20 mouse cellular contexts compared by ENCODE assay signal in the genomic region with DNA sequence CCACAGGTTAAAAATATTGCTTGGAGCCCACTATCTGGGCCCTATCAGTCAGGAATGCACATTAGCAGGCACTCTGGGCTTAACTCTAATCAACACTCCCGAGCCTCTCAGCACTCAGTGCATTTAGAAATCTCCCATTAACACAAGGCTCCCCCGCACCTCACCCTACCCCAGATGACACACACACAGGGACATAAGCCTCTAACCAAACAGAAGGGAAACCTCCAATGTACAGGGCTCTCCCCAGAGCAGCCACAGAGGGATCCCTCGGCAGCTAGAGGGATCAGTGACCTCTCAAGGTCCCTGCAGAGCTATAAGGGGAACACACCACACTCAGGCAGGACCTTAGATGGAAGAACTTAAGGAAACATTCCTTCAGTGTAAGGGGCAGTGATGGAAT. TPM values are rescaled to one million over a fixed set of nuclear protein-coding genes. Genes with fewer than 3 reads are reported as not detected.
DNase-seq lines count a peak whose midpoint lies in the region; ATAC-seq lines count a peak whose summit lies in the region.
"Had no signal": no experiment of that assay in that cellular context is flagged by ENCODE, and none has a peak within 500 bp of the region (broad histone marks: within the 10 kb centered on the region; RNA-seq: fewer than 3 reads in every experiment).

No protein-coding gene starts in this region.

- no peak for ATAC-seq in heart, embryonic 11.5 days (replicated peaks; ENCODE audit: insufficient number of reproducible peaks, low FRiP score, low TSS enrichment)
- ATAC-seq in liver, embryonic 12.5 days = peak; percentile 87
- ATAC-seq in megakaryocyte-erythroid progenitor cell, adult 5-6 weeks (replicated peaks; ENCODE audit: low FRiP score, low TSS enrichment, poor library complexity, severe bottlenecking) = peak; percentile 34; the same call in 1 of the 2 replicates
- ATAC-seq: midbrain, embryonic 16.5 days had no signal

- intact Hi-C loops in heart, postnatal 25 days (cut with DNase I) = no loop called here

- H3K36me3 ChIP-seq in heart, embryonic 11.5 days (ENCODE audit: control insufficient read depth, insufficient read depth, low read length) = no peaks in the 10 kb centered on the region; the same call in 1 of the 2 replicates
- peaks cover 35% of the 10 kb centered on the region for H3K36me3 ChIP-seq in liver, embryonic 12.5 days

- 0 out of 2 replicates have a peak overlapping the region, but pooled peaks have one; percentile 15 for H3K4me2 ChIP-seq in heart, embryonic 11.5 days
- H3K4me2 ChIP-seq in liver, embryonic 12.5 days = peak overlapping the region; percentile 35
- H3K4me2 ChIP-seq: hindbrain, embryonic 12.5 days had no signal

- no peak for DNase-seq in heart, postnatal 25 days (ENCODE audit: low spot score)
- peak; percentile 3 for DNase-seq in kidney, postnatal 10 days
- DNase-seq in kidney, postnatal 25 days = no peak
- no peak for DNase-seq in ovary, adult 18-20 months (ENCODE audit: low spot score)
- no peak for DNase-seq in left cerebral cortex, adult 8-10 months (ENCODE audit: low spot score in 2 of 2)
- DNase-seq: adrenal gland, postnatal 10 days; cerebellum, adult 18-20 months; cerebellum, postnatal 36 days; kidney, postnatal 36 days; lung, adult 18-20 months; retina, postnatal 1 day had no signal

- H3K27me3 ChIP-seq in heart, embryonic 11.5 days (ENCODE audit: control insufficient read depth, insufficient read depth, low read length) = no peaks in the 10 kb centered on the region
- H3K27me3 ChIP-seq in liver, embryonic 12.5 days (replicated peaks) = no peaks in the 10 kb centered on the region

- H3K27ac ChIP-seq in heart, embryonic 11.5 days (ENCODE audit: low read depth, low read length) = peak overlapping the region; percentile 43
- peak overlapping the region; percentile 69 for H3K27ac ChIP-seq in liver, embryonic 12.5 days
- H3K27ac ChIP-seq: hindbrain, embryonic 12.5 days; left cerebral cortex, adult 2 months; limb, embryonic 10.5 days; stomach, postnatal 0 days had no signal

- peaks cover 25% of the 10 kb centered on the region for H3K4me1 ChIP-seq in heart, embryonic 11.5 days (ENCODE audit: control insufficient read depth, insufficient read depth, low read length)
- peaks cover 41% of the 10 kb centered on the region for H3K4me1 ChIP-seq in liver, embryonic 12.5 days
- H3K4me1 ChIP-seq: hindbrain, embryonic 12.5 days had no signal

- 7% methylated on average over 3 of the region's 3 CpGs for WGBS in heart, embryonic 11.5 days (ENCODE audit: insufficient replicate concordance)
- WGBS in liver, embryonic 12.5 days (ENCODE audit: insufficient replicate concordance) = 5% methylated on average over 3 of the region's 3 CpGs

- H3K4me3 ChIP-seq in heart, embryonic 11.5 days (ENCODE audit: low read depth, low read length) = no peak overlapping the region
- no peak overlapping the region for H3K4me3 ChIP-seq in liver, embryonic 12.5 days
- H3K4me3 ChIP-seq: hindbrain, embryonic 12.5 days; left cerebral cortex, adult 2 months; limb, embryonic 10.5 days had no signal

- H3K9me3 ChIP-seq in heart, embryonic 11.5 days (replicated peaks; ENCODE audit: control insufficient read depth, low read length) = no peaks in the 10 kb centered on the region
- no peaks in the 10 kb centered on the region for H3K9me3 ChIP-seq in liver, embryonic 12.5 days (replicated peaks)
- H3K9me3 ChIP-seq: G1E; hindbrain, embryonic 12.5 days; limb, embryonic 10.5 days had no signal

- no peak overlapping the region for H3K9ac ChIP-seq in heart, embryonic 11.5 days (ENCODE audit: low read depth, low read length)
- H3K9ac ChIP-seq in liver, embryonic 12.5 days = 0 out of 2 replicates have a peak overlapping the region, but pooled peaks have one; percentile 19
- H3K9ac ChIP-seq: hindbrain, embryonic 12.5 days had no signal

RNA-seq across cellular contexts. Expression of a gene that starts 28.5 kb away (rescaled TPM):
- 2.7 and 4.2 TPM in 2 replicates for polyA plus RNA-seq in heart, embryonic 11.5 days (2014; fragmentation: Nextera tagmentation; extraction: Ambion mirVana)
- 10 to 100 TPM; 29.7 to 30.4 TPM for total RNA-seq in heart, postnatal 25 days (2021)
- polyA plus RNA-seq in liver, embryonic 12.5 days (2016; fragmentation: Nextera tagmentation; extraction: Ambion mirVana) = 4.3 and 4.6 TPM in 2 replicates
- total RNA-seq in megakaryocyte-erythroid progenitor cell, adult 5-6 weeks (2014; fragmentation: Nextera tagmentation) = 14.5 and 33.0 TPM in 2 replicates
- 5.5 and 15.5 TPM in 2 replicates for total RNA-seq in megakaryocyte-erythroid progenitor cell, adult 5-6 weeks (2017)
- 10 to 100 TPM; 38.2 to 42.3 (median 39.7) TPM for total RNA-seq in left cerebral cortex, adult 8-10 months (2022)
